Mouse (Mus musculus): ENCODE results near the gene Hsd17b13. TPM values are rescaled to one million over a fixed set of nuclear protein-coding genes. Genes with fewer than 3 reads are reported as not detected.

Hsd17b13 gene
- polyA plus RNA-seq, 1 experiment from 2014 or later, result 110 TPM

DNA sequence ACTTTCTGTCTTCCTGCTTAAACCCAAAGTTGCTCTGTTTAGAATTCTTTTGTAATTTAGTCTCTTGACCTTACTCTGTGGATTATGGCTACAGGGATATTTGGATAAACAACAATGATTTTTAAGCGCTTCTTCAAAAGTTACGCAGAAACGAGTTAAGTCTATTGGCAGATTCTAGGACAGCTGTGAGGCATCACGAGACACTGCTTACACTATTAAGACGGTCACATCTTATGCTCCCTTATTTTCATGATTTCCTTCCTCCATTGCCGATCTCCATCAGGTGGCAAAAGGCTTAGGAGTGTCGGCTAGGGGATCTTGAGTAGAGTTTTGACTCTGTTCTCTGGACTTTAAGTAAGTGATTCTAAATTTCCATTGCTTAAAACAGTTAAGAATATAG, 33.1 kb upstream of the Hsd17b13 start:
- ATAC-seq (ENCODE audit: low read depth), result no peak
- 79% methylated on average over 7 of the region's 7 CpGs for WGBS (ENCODE audit: insufficient replicate concordance)

DNA sequence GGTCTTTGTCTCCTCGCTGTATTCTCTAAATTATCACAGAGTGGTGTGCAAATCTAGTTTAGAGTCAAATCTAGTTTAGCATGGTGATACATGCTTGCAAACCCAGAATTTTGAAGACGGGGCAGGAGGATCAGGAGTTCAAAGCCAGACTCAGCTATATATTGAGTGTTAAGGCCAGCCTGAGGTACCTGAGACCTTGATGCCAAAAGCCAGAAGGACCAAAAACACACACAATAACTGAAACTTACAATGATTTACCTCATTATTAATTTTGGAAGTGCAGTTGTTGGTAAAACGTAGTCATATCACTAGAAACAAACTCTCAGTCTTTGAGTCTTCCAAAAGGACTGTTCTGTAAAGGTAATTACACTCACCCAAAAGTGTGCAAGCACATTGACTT, 32.2 kb upstream of the Hsd17b13 start:
- WGBS (ENCODE audit: insufficient replicate concordance), result 75% methylated on average over 3 of the region's 3 CpGs
- ATAC-seq (ENCODE audit: low read depth), result no peak
- H3K9me3 ChIP-seq (replicated peaks; ENCODE audit: control insufficient read depth, low read length), result no peaks in the 10 kb centered on the region
- no peak overlapping the region for H3K4me3 ChIP-seq (ENCODE audit: low read depth, low read length)
- H3K4me2 ChIP-seq (ENCODE audit: low read depth, low read length), result no peak overlapping the region
- no peak overlapping the region for H3K9ac ChIP-seq (ENCODE audit: low read depth, low read length)
- H3K36me3 ChIP-seq (ENCODE audit: control insufficient read depth, insufficient read depth), result peaks cover 2% of the 10 kb centered on the region; the same call in 1 of the 2 replicates
- H3K4me1 ChIP-seq (ENCODE audit: control insufficient read depth, low read depth, low read length), result peaks cover 3% of the 10 kb centered on the region; the same call in 1 of the 2 replicates
- no peaks in the 10 kb centered on the region for H3K27me3 ChIP-seq (ENCODE audit: control insufficient read depth, insufficient read depth, low read depth, low read length)
- H3K27ac ChIP-seq (ENCODE audit: low read length), result no peak overlapping the region

More for the DNA sequence above, 33.1 kb upstream of the Hsd17b13 start:
- H3K27ac ChIP-seq (ENCODE audit: low read length), result no peak overlapping the region
- no peaks in the 10 kb centered on the region for H3K9me3 ChIP-seq (replicated peaks; ENCODE audit: control insufficient read depth, low read length)
- peaks cover 2% of the 10 kb centered on the region; the same call in 1 of the 2 replicates for H3K36me3 ChIP-seq (ENCODE audit: control insufficient read depth, insufficient read depth)
- peaks cover 3% of the 10 kb centered on the region; the same call in 1 of the 2 replicates for H3K4me1 ChIP-seq (ENCODE audit: control insufficient read depth, low read depth, low read length)
- no peaks in the 10 kb centered on the region for H3K27me3 ChIP-seq (ENCODE audit: control insufficient read depth, insufficient read depth, low read depth, low read length)
- no peak overlapping the region for H3K4me3 ChIP-seq (ENCODE audit: low read depth, low read length)
- no peak overlapping the region for H3K9ac ChIP-seq (ENCODE audit: low read depth, low read length)
- H3K4me2 ChIP-seq (ENCODE audit: low read depth, low read length), result no peak overlapping the region

DNA sequence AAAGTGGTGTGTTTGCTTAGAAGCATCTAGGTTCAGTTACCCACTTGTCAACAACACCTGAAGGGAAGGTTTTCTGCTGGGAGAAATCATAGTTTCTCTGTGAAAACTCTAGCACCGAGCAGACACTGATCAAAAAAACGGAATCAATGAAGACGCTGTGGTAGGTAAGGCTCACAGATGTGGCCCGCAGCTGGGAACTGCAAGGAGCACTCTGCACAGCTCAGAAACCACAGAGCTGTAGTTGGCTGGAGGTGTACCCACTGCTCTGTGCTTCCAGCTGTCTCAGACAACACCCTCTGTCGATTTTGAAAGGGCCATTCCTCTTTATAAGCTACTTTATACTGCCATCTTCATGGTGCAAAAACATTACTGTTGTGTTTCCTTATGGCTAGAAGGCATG, 30.6 kb upstream of the Hsd17b13 start:
- no peak overlapping the region for H3K9ac ChIP-seq (ENCODE audit: low read depth, low read length)
- WGBS (ENCODE audit: insufficient replicate concordance), result 57% methylated on average over 5 of the region's 5 CpGs
- H3K4me2 ChIP-seq (ENCODE audit: low read depth, low read length), result no peak overlapping the region
- H3K36me3 ChIP-seq (ENCODE audit: control insufficient read depth, insufficient read depth), result peaks cover 2% of the 10 kb centered on the region; the same call in 1 of the 2 replicates
- H3K27me3 ChIP-seq (ENCODE audit: control insufficient read depth, insufficient read depth, low read depth, low read length), result no peaks in the 10 kb centered on the region
- H3K4me1 ChIP-seq (ENCODE audit: control insufficient read depth, low read depth, low read length), result peaks cover 3% of the 10 kb centered on the region; the same call in 1 of the 2 replicates
- no peak for ATAC-seq (ENCODE audit: low read depth)
- H3K4me3 ChIP-seq (ENCODE audit: low read depth, low read length), result no peak overlapping the region
- no peak overlapping the region for H3K27ac ChIP-seq (ENCODE audit: low read length)
- H3K9me3 ChIP-seq (replicated peaks; ENCODE audit: control insufficient read depth, low read length), result no peaks in the 10 kb centered on the region

DNA sequence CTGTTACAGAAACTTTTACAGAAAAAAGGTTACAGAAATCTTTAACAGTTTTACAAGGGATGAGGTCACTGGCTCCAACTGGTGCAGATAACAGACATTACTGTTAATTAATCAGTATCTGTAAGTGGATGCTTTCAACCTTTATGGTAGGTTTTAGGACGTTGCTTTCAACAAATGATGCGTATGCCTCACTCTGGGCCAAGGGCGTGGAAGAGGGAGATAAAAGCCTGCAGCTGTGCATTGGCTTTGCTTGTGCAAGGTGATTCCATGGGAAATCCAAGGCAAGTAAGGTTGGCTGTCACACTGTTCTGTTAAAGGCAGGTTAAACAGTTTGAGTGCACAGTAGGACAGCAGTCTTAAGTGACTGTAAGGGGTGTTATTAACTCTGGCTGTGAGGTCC, 29.6 kb upstream of the Hsd17b13 start:
- WGBS (ENCODE audit: insufficient replicate concordance), result 38% methylated on average over 3 of the region's 3 CpGs
- Histone ChIP-seq H3K9ac (ENCODE audit: low read depth, low read length) (no peak overlapping the region), H3K9me3 (replicated peaks; ENCODE audit: control insufficient read depth, low read length) (no peaks in the 10 kb centered on the region), H3K27ac (ENCODE audit: low read length) (no peak overlapping the region; the same call in 1 of the 2 replicates), H3K4me3 (ENCODE audit: low read depth, low read length) (no peak overlapping the region), H3K4me1 (ENCODE audit: control insufficient read depth, low read depth, low read length) (peaks cover 3% of the 10 kb centered on the region; the same call in 1 of the 2 replicates), H3K36me3 (ENCODE audit: control insufficient read depth, insufficient read depth) (peaks cover 2% of the 10 kb centered on the region; the same call in 1 of the 2 replicates), H3K27me3 (ENCODE audit: control insufficient read depth, insufficient read depth, low read depth, low read length) (no peaks in the 10 kb centered on the region), H3K4me2 (ENCODE audit: low read depth, low read length) (no peak overlapping the region)
- ATAC-seq (ENCODE audit: low read depth), result no peak

DNA sequence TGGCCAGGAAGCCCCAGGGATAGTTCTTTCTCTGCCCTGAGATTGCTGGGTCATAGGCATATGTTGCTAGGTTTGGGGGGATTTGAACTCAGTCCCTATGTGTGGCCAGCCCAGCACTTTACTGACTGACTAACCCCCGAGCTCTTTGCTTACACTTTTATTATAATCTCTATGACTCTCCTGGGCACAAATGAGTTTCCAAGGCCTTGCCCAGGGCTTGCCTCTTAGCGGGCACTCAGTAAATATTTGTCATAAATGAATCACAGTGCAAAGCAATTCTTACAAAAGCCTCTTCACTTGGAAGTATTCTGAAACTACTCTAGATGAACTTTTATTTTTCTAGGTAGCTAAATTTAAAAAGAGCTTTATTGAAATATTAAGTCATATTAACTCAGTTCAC, 26.7 kb upstream of the Hsd17b13 start:
- no peak for ATAC-seq (ENCODE audit: low read depth)
- Histone ChIP-seq H3K4me1 (ENCODE audit: control insufficient read depth, low read depth, low read length) (peaks cover 3% of the 10 kb centered on the region; the same call in 1 of the 2 replicates), H3K9ac (ENCODE audit: low read depth, low read length) (no peak overlapping the region), H3K27ac (ENCODE audit: low read length) (no peak overlapping the region), H3K36me3 (ENCODE audit: control insufficient read depth, insufficient read depth) (peaks cover 2% of the 10 kb centered on the region; the same call in 1 of the 2 replicates), H3K4me3 (ENCODE audit: low read depth, low read length) (no peak overlapping the region), H3K4me2 (ENCODE audit: low read depth, low read length) (no peak overlapping the region), H3K27me3 (ENCODE audit: control insufficient read depth, insufficient read depth, low read depth, low read length) (no peaks in the 10 kb centered on the region), H3K9me3 (replicated peaks; ENCODE audit: control insufficient read depth, low read length) (no peaks in the 10 kb centered on the region)
- WGBS (ENCODE audit: insufficient replicate concordance), result 62% methylated on average over 2 of the region's 2 CpGs

DNA sequence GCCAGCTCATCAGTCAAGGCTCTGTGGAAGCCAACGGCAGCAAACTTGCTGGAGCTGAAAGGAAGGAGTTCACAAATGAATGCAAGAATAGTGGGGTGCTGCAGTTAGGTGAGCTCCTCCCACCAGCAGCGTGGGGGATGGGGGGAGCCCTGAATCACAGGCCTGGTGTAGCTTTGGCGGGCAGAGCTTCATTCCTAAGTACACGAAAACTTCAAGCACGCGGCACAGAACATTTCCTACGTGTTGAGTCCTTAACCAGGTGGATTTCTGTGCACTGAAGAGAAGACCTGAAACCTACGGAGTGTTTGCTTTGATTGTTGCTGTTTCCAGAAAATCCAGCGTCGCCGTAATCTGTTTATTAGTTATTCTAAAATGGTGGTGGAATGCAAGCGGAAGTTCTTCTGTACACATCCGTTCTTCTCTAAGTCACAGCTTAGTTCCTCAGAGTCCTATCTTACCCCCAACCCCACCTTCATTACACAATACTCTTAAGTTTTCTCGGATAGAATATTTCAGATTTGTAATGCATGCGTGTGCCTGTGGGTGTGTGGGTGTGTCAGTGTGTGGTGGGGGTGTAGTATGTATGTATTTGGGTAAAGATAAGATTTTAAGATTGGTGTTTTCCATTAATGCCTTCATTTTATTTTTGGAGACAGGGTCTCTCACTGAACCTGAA, 26.2 kb upstream of the Hsd17b13 start:
- H3K9me3 ChIP-seq (replicated peaks; ENCODE audit: control insufficient read depth, low read length), result no peaks in the 10 kb centered on the region
- H3K4me2 ChIP-seq (ENCODE audit: low read depth, low read length), result 0 out of 2 replicates have a peak overlapping the region, but pooled peaks have one; percentile 19
- H3K27ac ChIP-seq (ENCODE audit: low read length), result peak overlapping the region; percentile 73
- peaks cover 2% of the 10 kb centered on the region; the same call in 1 of the 2 replicates for H3K36me3 ChIP-seq (ENCODE audit: control insufficient read depth, insufficient read depth)
- H3K4me1 ChIP-seq (ENCODE audit: control insufficient read depth, low read depth, low read length), result peaks cover 3% of the 10 kb centered on the region; the same call in 1 of the 2 replicates
- no peaks in the 10 kb centered on the region for H3K27me3 ChIP-seq (ENCODE audit: control insufficient read depth, insufficient read depth, low read depth, low read length)
- 60% methylated on average over 15 of the region's 15 CpGs for WGBS (ENCODE audit: insufficient replicate concordance)
- H3K9ac ChIP-seq (ENCODE audit: low read depth, low read length), result no peak overlapping the region
- no peak; the same call in 1 of the 2 replicates for ATAC-seq (ENCODE audit: low read depth)
- no peak overlapping the region for H3K4me3 ChIP-seq (ENCODE audit: low read depth, low read length)

DNA sequence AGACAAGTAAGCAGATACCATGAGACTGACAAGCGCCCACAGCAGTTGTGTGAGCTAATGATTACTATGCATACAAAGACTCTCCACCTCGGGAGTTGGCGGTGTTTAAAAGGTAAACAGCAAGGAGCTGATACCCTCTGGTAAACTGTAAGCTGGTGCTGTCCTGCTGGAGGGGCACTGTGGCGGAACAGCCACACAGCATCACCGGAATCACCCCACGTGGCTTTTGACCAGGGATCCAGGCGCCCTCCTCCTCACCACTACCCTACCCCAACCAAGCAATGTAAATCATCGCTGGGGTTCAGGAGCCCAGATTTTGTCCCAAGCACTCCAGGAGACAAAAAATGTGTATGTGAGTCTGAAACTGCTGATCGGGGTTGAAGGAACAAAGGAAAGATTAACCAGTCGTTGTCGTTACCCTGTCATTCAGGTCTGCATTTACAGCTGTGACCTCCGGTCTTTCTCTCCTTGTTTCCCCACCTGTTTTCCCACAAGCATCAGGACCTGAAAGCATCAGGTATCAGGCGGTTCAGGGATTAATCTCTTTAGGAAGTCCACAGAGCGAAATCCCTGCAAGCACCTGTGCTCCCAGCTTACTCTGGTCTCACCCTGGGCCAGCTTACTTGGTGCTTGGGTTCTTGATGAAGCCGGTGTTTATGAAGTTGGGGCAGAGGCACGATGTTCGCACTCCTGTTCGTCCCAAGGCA, 25.5 kb upstream of the Hsd17b13 start:
- no peaks in the 10 kb centered on the region for H3K27me3 ChIP-seq (ENCODE audit: control insufficient read depth, insufficient read depth, low read depth, low read length)
- no peaks in the 10 kb centered on the region for H3K9me3 ChIP-seq (replicated peaks; ENCODE audit: control insufficient read depth, low read length)
- ATAC-seq (ENCODE audit: low read depth), result peak; percentile 81
- no peak overlapping the region for H3K9ac ChIP-seq (ENCODE audit: low read depth, low read length)
- peak overlapping the region; percentile 73 for H3K27ac ChIP-seq (ENCODE audit: low read length)
- no peak overlapping the region for H3K4me3 ChIP-seq (ENCODE audit: low read depth, low read length)
- H3K4me2 ChIP-seq (ENCODE audit: low read depth, low read length), result peak overlapping the region; percentile 19; the same call in 1 of the 2 replicates
- peaks cover 3% of the 10 kb centered on the region; the same call in 1 of the 2 replicates for H3K4me1 ChIP-seq (ENCODE audit: control insufficient read depth, low read depth, low read length)
- WGBS (ENCODE audit: insufficient replicate concordance), result 64% methylated on average over 18 of the region's 18 CpGs
- H3K36me3 ChIP-seq (ENCODE audit: control insufficient read depth, insufficient read depth), result peaks cover 2% of the 10 kb centered on the region; the same call in 1 of the 2 replicates

DNA sequence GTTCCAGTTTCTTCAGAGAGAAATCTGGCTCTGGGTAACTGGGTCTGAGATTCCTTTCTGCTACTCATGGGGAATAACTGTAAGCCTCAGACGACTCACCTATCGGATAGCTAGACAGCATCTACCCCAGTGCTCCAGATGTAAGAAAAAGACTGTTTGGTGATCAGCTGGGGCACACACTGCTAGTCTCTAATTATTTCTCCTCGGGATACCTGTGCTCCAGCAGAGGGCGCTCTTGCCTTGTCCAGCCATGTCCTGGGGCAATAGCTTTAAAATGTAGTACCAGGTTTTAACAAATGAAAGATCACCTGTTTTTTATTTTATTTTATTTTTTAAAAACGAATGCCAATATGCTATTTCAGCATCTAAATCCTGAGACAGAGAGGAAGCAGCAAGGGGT, 22.5 kb upstream of the Hsd17b13 start:
- 3% methylated on average over 5 of the region's 5 CpGs for WGBS (ENCODE audit: insufficient replicate concordance)
- H3K9ac ChIP-seq (ENCODE audit: low read depth, low read length), result no peak overlapping the region
- ATAC-seq (ENCODE audit: low read depth), result no peak

DNA sequence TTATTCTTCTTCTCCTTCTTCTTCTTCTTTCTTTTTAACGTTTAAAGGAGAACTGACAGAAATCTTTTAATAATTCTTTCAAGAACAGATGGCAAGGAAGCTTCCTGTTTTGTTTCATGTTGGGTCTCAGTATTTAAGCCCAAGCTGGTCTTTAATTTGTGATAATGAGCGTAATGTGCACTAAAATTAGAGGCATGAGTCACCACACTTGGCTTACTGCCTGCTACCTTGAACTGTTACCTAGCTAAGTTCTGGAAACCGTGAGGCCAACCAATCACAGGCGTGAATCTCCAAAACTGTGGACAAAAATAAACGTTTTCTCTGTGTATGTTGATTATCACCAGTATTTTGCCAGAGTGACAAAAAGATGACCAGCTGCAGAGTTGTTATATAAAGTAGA, 21.5 kb upstream of the Hsd17b13 start:
- Histone ChIP-seq H3K36me3 (ENCODE audit: control insufficient read depth, insufficient read depth) (no peaks in the 10 kb centered on the region), H3K4me2 (ENCODE audit: low read depth, low read length) (no peak overlapping the region), H3K27me3 (ENCODE audit: control insufficient read depth, insufficient read depth, low read depth, low read length) (no peaks in the 10 kb centered on the region), H3K9ac (ENCODE audit: low read depth, low read length) (no peak overlapping the region), H3K4me1 (ENCODE audit: control insufficient read depth, low read depth, low read length) (peaks cover 4% of the 10 kb centered on the region), H3K9me3 (replicated peaks; ENCODE audit: control insufficient read depth, low read length) (no peaks in the 10 kb centered on the region), H3K4me3 (ENCODE audit: low read depth, low read length) (no peak overlapping the region), H3K27ac (ENCODE audit: low read length) (no peak overlapping the region)
- WGBS (ENCODE audit: insufficient replicate concordance), result 48% methylated on average over 5 of the region's 5 CpGs
- no peak for ATAC-seq (ENCODE audit: low read depth)

More for the DNA sequence above, 22.5 kb upstream of the Hsd17b13 start:
- Histone ChIP-seq H3K4me2 (ENCODE audit: low read depth, low read length) (no peak overlapping the region), H3K9me3 (replicated peaks; ENCODE audit: control insufficient read depth, low read length) (no peaks in the 10 kb centered on the region), H3K27me3 (ENCODE audit: control insufficient read depth, insufficient read depth, low read depth, low read length) (no peaks in the 10 kb centered on the region), H3K4me3 (ENCODE audit: low read depth, low read length) (no peak overlapping the region), H3K36me3 (ENCODE audit: control insufficient read depth, insufficient read depth) (no peaks in the 10 kb centered on the region), H3K27ac (ENCODE audit: low read length) (no peak overlapping the region), H3K4me1 (ENCODE audit: control insufficient read depth, low read depth, low read length) (no peaks in the 10 kb centered on the region)

All from liver, embryonic 16.5 days (tissue).